Mouse (Mus musculus): ENCODE data around the gene Wdr91. TPM values are rescaled to one million over a fixed set of nuclear protein-coding genes. Genes with fewer than 3 reads are reported as not detected.

Gene Wdr91
- total RNA-seq, 2 experiments from 2014 or later, result 12.0 to 13.5 TPM

DNA sequence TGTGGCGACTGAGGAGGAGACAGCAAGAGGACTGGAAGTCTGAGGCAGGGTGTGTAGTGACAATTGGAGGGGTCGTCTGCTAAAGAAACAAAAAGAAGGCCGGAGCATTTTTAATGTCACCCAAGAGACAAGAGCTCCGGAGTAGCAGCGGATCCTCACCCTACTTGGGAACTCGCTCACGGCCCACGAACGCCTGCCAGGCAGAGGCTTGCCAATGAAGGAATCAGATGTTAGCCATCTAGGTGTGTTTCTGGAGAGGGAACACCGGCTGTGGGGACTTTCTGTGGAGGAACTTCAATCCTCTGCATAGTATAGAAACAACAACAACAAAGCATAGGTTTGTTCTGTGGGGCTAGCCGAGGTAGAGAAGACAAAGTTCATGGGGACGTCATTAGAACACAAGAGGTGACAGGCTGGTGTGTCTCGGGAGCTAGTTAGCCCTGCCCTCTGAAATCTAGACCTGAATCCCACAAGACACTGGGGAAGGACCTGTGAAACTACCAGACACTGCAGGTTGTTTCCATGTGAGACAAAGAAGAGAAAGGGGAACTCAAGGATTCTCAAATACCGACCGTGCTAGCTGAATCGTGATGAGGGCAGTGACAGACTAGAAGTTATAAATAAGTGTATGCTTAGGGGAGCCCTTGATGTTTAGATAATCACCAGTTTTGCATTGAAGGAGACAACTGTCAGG, 43.2 kb downstream of the Wdr91 start:
- intact Hi-C loops (cut with DNase I), result loop anchor here (5.0 kb wide), 1 partner anchor 265 kb away; no protein-coding TSS in a partner anchor
- no peak for DNase-seq (ENCODE audit: low spot score)

DNA sequence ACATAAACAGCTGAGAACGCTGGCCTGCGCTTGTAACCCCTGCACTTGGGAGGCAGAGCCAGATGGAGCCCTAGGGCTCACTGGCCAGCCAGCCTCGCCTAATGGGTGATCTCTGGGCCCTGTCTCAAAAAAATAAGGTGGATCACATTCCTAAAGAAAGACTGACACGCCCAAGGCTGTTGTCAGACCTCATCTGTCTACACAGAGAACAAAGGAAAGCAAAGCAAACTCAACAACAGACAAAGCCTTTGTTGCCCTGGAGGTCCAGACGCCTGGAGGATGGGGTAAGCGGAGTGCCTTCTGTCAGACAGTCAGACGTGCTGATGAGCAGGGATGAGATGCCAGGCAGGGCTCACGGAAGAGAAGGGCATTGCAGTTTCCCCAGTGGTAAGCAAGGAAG, 43.9 kb downstream of the Wdr91 start:
- intact Hi-C loops (cut with DNase I), result loop anchor here (5.0 kb wide), 1 partner anchor 264 kb away; no protein-coding TSS in a partner anchor
- DNase-seq (ENCODE audit: low spot score), result no peak

DNA sequence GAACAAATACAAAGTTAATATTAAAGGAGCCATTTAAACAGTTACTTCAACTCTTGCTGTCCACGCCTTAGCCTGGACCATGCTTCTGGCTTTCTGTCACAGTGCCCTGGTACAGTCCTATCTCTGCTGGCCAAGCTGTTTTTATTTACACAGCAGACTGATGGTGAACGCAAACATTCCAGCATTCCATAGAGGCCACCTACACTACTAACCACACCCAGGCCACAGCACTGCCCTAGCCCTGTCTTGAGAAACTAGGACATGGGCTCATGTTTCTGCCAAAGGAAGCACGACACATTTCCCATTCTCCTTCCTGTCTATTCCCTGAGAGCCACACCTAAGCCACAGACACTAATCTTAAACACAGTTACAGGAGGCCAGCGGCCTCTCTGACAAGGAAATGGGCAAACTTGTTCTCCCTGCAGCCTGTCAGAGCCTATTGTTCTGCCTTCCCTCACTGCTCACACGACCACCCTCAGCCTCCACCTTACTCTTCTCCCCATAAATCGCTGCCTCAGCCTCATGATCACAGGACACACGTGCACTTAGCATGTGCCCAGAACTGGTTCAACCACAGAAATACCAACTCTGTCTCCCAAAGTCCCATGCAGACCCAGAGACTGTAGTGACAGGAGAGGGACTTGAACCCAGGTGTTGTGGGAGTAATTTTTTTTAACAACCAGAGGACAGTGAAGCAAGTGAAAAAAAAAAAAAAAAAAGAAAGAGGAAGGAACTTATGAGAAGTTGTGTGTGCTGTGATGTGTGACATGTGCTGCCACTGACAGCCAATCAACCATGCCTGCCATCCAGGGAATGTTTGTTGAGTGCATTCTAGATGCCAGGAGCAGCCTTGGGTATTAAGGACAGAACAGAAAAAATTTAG, 44.7 kb downstream of the Wdr91 start:
- DNase-seq (ENCODE audit: low spot score), result peak; percentile 57
- intact Hi-C loops (cut with DNase I), result loop anchor here (5.0 kb wide), 1 partner anchor 264 kb away; no protein-coding TSS in a partner anchor

DNA sequence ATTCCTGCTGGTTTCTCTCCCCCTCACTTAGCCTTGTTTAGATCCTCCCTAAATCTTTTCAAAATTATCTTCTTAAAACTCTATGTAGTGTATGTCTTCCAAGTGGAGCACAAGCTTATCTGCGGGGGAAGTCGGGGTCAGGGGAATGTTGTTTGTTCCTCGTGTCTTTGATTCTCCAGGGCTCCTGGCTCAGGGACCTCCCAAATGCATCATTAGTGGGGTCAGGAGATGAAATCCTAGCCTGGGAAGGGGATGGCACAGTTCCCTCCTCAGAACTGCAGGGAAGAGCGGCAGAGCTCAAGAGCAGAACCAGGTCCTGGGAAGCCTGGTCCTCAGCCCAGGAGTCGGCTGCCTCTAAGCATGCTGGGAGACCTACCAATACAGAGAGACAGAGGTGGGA, 45.5 kb downstream of the Wdr91 start:
- intact Hi-C loops (cut with DNase I), result loop anchor here (5.0 kb wide), 1 partner anchor 263 kb away; no protein-coding TSS in a partner anchor
- DNase-seq (ENCODE audit: low spot score), result no peak

DNA sequence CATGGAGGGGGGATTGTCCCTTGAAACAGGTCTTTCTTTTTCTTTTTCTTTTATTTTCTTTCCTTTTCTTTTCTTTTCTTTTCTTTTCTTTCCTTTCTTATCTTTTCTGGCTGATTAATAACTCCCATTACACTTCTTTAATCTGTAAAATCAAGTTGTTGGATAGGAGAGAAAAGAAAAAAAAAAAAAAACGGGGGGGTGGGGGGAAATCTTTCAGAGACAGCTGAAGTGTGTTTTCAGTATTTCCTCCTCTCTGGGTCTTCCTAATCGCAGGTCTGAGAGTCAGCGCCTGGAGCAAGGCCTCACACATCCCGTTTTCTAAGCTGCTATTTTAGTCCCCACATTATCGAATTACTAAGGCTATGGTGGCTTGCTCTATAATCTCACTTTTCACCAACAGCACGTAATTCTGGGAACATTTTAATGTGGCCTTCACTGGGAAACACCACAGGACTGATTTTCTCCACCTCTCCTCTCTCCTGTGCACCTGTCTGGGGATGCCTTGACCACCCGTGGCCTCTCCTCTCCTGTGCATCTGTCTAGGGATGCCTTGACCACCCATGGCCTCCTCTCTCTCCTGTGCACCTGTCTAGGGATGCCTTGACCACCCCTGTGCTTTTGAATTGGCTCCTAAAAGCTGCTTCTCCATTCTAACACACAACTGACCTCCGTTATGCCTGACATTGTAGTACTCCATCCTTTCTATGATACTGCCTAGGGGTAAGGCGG, 46.7 kb downstream of the Wdr91 start:
- intact Hi-C loops (cut with DNase I), result loop anchor here (1.0 to 5.0 kb wide), 2 partner anchors 13 to 82 kb away; partner anchors contain the start of gene Agbl3
- DNase-seq (ENCODE audit: low spot score), result no peak

DNA sequence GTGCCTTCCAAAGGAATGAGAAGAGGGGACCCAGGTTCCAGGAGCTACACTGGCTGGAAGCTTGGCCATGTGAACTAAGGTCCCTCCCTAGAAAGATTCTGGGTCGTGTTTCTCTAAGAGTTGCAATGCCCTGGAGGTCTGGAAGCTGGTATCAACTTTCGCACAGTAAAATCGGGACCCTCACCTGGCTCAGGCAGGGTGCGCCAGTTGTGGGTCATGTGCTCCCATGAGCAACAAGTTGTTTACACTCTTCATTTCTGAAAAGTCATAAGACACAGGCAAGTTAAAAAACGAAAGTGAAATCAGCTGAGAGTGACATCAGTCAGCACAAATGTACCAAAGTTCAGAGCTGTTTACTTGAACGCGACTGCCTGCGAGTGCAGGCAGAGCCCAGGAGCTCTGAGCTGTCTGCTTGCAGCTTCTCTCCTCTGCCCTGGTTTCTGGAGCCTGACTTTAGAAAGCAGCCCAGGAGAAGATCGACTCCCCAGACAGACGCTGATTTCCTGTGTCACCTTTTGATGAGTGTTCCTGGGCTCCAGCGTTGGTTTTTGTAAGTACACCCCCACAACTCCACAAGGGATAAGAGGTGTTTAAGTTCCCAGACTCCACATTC, 47.8 kb downstream of the Wdr91 start, which contains the start of gene Tmem140:
Gene Tmem140 (plus strand): TSS at position 356 of the 613 bp plus-strand sequence.
- peak; percentile 42 for DNase-seq (ENCODE audit: low spot score)
- intact Hi-C loops (cut with DNase I), result loop anchor here (1.0 to 5.0 kb wide), 2 partner anchors 14 to 81 kb away; partner anchors contain the start of gene Agbl3

DNA sequence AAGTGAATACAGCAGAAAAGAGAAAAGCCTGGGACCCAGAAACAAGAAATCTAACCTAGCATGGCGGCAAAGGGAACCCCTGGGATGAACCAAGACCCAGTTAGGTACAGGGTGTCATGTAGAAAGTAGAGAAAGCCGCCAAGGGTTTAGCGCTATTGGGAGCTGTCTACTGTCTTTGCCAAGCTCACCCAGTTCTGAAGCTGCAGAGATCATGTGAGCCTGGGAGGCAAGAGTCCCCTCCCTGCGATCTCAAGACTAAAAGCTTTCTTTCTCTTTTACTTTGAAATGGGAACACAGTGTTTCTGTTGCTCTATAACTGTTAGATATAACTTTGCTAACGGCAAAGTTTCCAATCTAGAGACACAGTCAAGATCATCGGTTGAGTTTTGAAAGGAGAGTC, 48.3 kb downstream of the Wdr91 start:
- DNase-seq (ENCODE audit: low spot score), result no peak
- intact Hi-C loops (cut with DNase I), result loop anchor here (5.0 kb wide), 1 partner anchor 80 kb away; the partner anchor contains the start of gene Agbl3

DNA sequence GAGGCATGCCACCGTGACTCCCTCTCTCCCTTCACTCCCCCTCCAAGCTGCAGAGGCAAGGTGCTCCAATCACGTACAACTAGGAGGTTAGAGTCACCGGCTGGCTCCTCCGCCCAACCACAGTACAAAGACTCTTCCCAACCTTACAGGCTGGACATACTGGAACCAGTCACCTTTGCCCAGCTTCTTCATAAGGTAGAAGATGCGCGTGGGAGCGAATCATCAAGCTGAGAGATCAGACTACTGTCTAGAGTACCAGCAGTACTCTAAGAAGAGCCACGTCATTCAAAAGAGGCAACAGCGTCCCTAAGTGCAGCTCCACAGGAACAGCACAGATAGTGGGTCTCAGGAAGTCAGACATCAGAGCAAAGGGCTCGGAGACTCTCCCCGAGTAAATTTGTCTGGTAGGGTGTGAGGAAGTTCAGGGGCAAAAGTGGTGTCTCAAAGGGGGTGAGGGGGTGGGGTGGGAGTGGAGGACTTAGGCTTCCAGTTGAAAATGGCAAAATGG, 49.1 kb downstream of the Wdr91 start:
- DNase-seq (ENCODE audit: low spot score), result no peak
- intact Hi-C loops (cut with DNase I), result loop anchor here (5.0 kb wide), 1 partner anchor 79 kb away; the partner anchor contains the start of gene Agbl3

DNA sequence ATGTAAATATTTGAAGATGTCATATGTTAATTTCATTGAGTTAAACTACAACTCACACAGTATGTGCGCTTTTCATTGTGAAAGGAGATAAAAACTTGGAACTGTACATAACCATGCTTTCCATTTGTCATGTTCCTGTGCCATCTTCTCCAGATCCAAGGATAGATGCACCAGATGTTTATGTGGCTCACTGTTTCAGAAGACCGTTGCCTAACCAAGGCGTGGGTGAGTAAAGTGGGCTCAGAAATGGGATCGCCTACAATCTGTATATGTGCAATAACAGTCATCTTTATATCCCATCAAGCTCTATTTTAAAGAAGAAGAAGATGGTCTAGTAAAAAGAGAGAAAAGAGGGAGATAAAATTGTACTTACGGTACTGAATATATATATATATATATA, 78.3 kb downstream of the Wdr91 start:
- intact Hi-C loops (cut with DNase I), result no loop called here
- no peak for DNase-seq (ENCODE audit: low spot score)

Other genes with a start within 250 kb of the Wdr91 start
- gene Agbl3, start 130.4 kb downstream of the Wdr91 start, total RNA-seq (2021), result 1 to 10 TPM; 3.2 to 3.9 TPM
- gene Tmem140, start 47.7 kb downstream of the Wdr91 start, total RNA-seq (2021), result 10 to 100 TPM; 20.0 to 25.3 TPM
- gene Cyren, start 32.8 kb downstream of the Wdr91 start, total RNA-seq (2021), result 1 to 10 TPM; 3.8 to 4.1 TPM
- gene Stra8, start 9.3 kb upstream of the Wdr91 start, total RNA-seq (2021), result not detected
- under 1 TPM; 0.23 to 0.50 TPM for gene Slc23a4, start 77.5 kb upstream of the Wdr91 start, total RNA-seq (2021)
- 10 to 100 TPM; 21.8 to 23.3 TPM for gene Cnot4, start 222.8 kb upstream of the Wdr91 start, total RNA-seq (2021)